Mouse (Mus musculus): ENCODE measurements around the gene Zfp60.

Gene Zfp60

GRCm38 (mm10) chr7:27731281-27731883 is at the start of gene Zfp60:
Gene Zfp60, plus strand, starts transcription at chr7:27731389.
- CTCF ChIA-PET: no interaction called here

GRCm38 (mm10) chr7:27683218-27683617 is 48.0 kb upstream of the Zfp60 start:
- CTCF ChIA-PET: no interaction called here

- CTCF ChIA-PET: interaction anchor here (0.6 kb wide), 3 partner anchors 18 to 227 kb away, joined by 3 read pairs; no protein-coding TSS in a partner anchor
These were observed 46.0 kb upstream of the Zfp60 start for GRCm38 (mm10) chr7:27685220-27685619.

- CTCF ChIA-PET: interaction anchor here (0.6 kb wide), 2 partner anchors 19 to 195 kb away, joined by 3 read pairs; no protein-coding TSS in a partner anchor
These were observed 45.5 kb upstream of the Zfp60 start for GRCm38 (mm10) chr7:27685681-27686080.

- CTCF ChIA-PET: no interaction called here
These were observed 44.1 kb upstream of the Zfp60 start for GRCm38 (mm10) chr7:27687043-27687442.

GRCm38 (mm10) chr7:27687836-27688235 is 43.4 kb upstream of the Zfp60 start:
- CTCF ChIA-PET: no interaction called here

- CTCF ChIA-PET: no interaction called here
These were observed 42.9 kb upstream of the Zfp60 start for GRCm38 (mm10) chr7:27688246-27688788.

GRCm38 (mm10) chr7:27688815-27689612 is 42.2 kb upstream of the Zfp60 start, which contains the start of gene Zfp607b:
Gene Zfp607b, plus strand, starts transcription at chr7:27689340.
- CTCF ChIA-PET: interaction anchor here (0.6 kb wide), 1 partner anchor 16 kb away, joined by 3 read pairs; no protein-coding TSS in a partner anchor

- CTCF ChIA-PET: interaction anchor here (0.6 kb wide), 1 partner anchor 57 kb away, joined by 8 read pairs; no protein-coding TSS in a partner anchor
These were observed 40.1 kb upstream of the Zfp60 start for GRCm38 (mm10) chr7:27691076-27691475.

GRCm38 (mm10) chr7:27696711-27697110 is 34.5 kb upstream of the Zfp60 start:
- CTCF ChIA-PET: no interaction called here

- CTCF ChIA-PET: no interaction called here
These were observed 20.8 kb upstream of the Zfp60 start for GRCm38 (mm10) chr7:27710402-27710801.

GRCm38 (mm10) chr7:27721951-27722350 is 9.2 kb upstream of the Zfp60 start:
- CTCF ChIA-PET: interaction anchor here (0.5 kb wide), 1 partner anchor 70 kb away, joined by 5 read pairs; no protein-coding TSS in a partner anchor

GRCm38 (mm10) chr7:27725566-27726538 is 5.3 kb upstream of the Zfp60 start:
- CTCF ChIA-PET: no interaction called here

GRCm38 (mm10) chr7:27727471-27727870 is 3.7 kb upstream of the Zfp60 start:
- CTCF ChIA-PET: no interaction called here

GRCm38 (mm10) chr7:27731946-27732345 is 757 bp downstream of the Zfp60 start:
- CTCF ChIA-PET: no interaction called here

- CTCF ChIA-PET: no interaction called here
These were observed 1.3 kb downstream of the Zfp60 start for GRCm38 (mm10) chr7:27732508-27732907.

- CTCF ChIA-PET: interaction anchor here (0.6 kb wide), 1 partner anchor 402 kb away, joined by 3 read pairs; no protein-coding TSS in a partner anchor
These were observed 4.3 kb downstream of the Zfp60 start for GRCm38 (mm10) chr7:27735457-27735856.

GRCm38 (mm10) chr7:27756351-27757047 is 25.3 kb downstream of the Zfp60 start:
- CTCF ChIA-PET: no interaction called here

GRCm38 (mm10) chr7:27757048-27757375 is 25.8 kb downstream of the Zfp60 start:
- CTCF ChIA-PET: no interaction called here

- CTCF ChIA-PET: interaction anchor here (0.5 kb wide), 1 partner anchor 23 kb away, joined by 4 read pairs; no protein-coding TSS in a partner anchor
These were observed 34.1 kb downstream of the Zfp60 start for GRCm38 (mm10) chr7:27765176-27765886.

Measured in spleen, embryonic (tissue).